8 mouse cellular contexts compared by ENCODE assay signal in genomic region chr3:88484597-88485316, GRCm38 (mm10). TPM values are rescaled to one million over a fixed set of nuclear protein-coding genes. Genes with fewer than 3 reads are reported as not detected.
DNase-seq lines count a peak whose midpoint lies in the region; ATAC-seq and TF ChIP-seq lines count a peak whose summit lies in the region.

No protein-coding gene starts in this region.

- H3K4me2 ChIP-seq in limb, embryonic 11.5 days (ENCODE audit: low read depth, severe bottlenecking), result peak overlapping the region; percentile 60
- no peak overlapping the region for H3K4me2 ChIP-seq in stomach, embryonic 16.5 days (ENCODE audit: low read depth, low read length)

- H3K9me3 ChIP-seq in limb, embryonic 11.5 days (ENCODE audit: control insufficient read depth, low read length), result no peaks in the 10 kb centered on the region
- no peaks in the 10 kb centered on the region for H3K9me3 ChIP-seq in stomach, embryonic 16.5 days (replicated peaks; ENCODE audit: control insufficient read depth, low read length)

- 9% methylated on average over 39 of the region's 39 CpGs for WGBS in limb, embryonic 11.5 days
- WGBS in stomach, embryonic 16.5 days, result 36% methylated on average over 39 of the region's 39 CpGs
- WGBS in kidney, adult 2 months, result 75% methylated on average over 39 of the region's 39 CpGs

- H3K9ac ChIP-seq in limb, embryonic 11.5 days (ENCODE audit: low read length), result peak overlapping the region; percentile 55
- 0 out of 2 replicates have a peak overlapping the region, but pooled peaks have one; percentile 8 for H3K9ac ChIP-seq in stomach, embryonic 16.5 days (ENCODE audit: low read length)

- H3K4me3 ChIP-seq in limb, embryonic 11.5 days (ENCODE audit: low read depth, low read length), result peak overlapping the region; percentile 30
- no peak overlapping the region for H3K4me3 ChIP-seq in stomach, embryonic 16.5 days (replicated peaks; ENCODE audit: low read length)
- H3K4me3 ChIP-seq in kidney, adult 2 months (ENCODE audit: insufficient read depth, low read depth, low read length), result no peak overlapping the region

- H3K27me3 ChIP-seq in limb, embryonic 11.5 days (ENCODE audit: control insufficient read depth, insufficient read depth, low read length), result peaks cover 41% of the 10 kb centered on the region
- no peaks in the 10 kb centered on the region for H3K27me3 ChIP-seq in stomach, embryonic 16.5 days (ENCODE audit: control insufficient read depth, insufficient read depth, low read length)
- H3K27me3 ChIP-seq in kidney, adult 2 months (replicated peaks; ENCODE audit: control insufficient read depth, insufficient read depth, low read length), result no peaks in the 10 kb centered on the region

- TF ChIP-seq CTCF in kidney, adult 2 months (conservative IDR thresholded peaks at IDR 0.05; ENCODE audit: insufficient read depth, insufficient read length, low read depth, low read length), result no peak

- DNase-seq in CD4-positive, CD25-positive, alpha-beta regulatory T cell, adult 2 months (ENCODE audit: low read depth, low spot score), result peak; percentile 72
- peak; percentile 57 for DNase-seq in right cerebral cortex, postnatal 25 days
- no peak for DNase-seq in right cerebral cortex, postnatal 10 days (ENCODE audit: low spot score in 2 of 2)
- peak; percentile 63 for DNase-seq in limb, embryonic 11.5 days (ENCODE audit: low spot score)
- DNase-seq in adrenal gland, postnatal 36 days, result no peak
- DNase-seq in kidney, adult 2 months, result no peak

- no peak for ATAC-seq in CD4-positive, CD25-positive, alpha-beta regulatory T cell, adult 4 months
- no peak for ATAC-seq in limb, embryonic 11.5 days (ENCODE audit: insufficient number of reproducible peaks, low FRiP score, low TSS enrichment, low read depth)
- no peak for ATAC-seq in stomach, embryonic 16.5 days (ENCODE audit: insufficient read depth, low FRiP score)

- H3K4me1 ChIP-seq in limb, embryonic 11.5 days (ENCODE audit: control insufficient read depth, insufficient read depth, low read length), result peaks cover 8% of the 10 kb centered on the region; the same call in 1 of the 2 replicates
- H3K4me1 ChIP-seq in stomach, embryonic 16.5 days (ENCODE audit: control insufficient read depth, insufficient read depth, low read length), result peaks cover 18% of the 10 kb centered on the region
- no peaks in the 10 kb centered on the region; the same call in 1 of the 2 replicates for H3K4me1 ChIP-seq in kidney, adult 2 months (ENCODE audit: control insufficient read depth, insufficient read depth, low read length)

- no peak for TF ChIP-seq POLR2A in kidney, adult 2 months (IDR thresholded peaks at IDR 0.05; ENCODE audit: low read depth, low read length)

- no peaks in the 10 kb centered on the region for H3K36me3 ChIP-seq in limb, embryonic 11.5 days (ENCODE audit: control insufficient read depth, insufficient read depth, low read length)
- H3K36me3 ChIP-seq in stomach, embryonic 16.5 days (ENCODE audit: control insufficient read depth, insufficient read depth, low read length), result peaks cover 29% of the 10 kb centered on the region
- no peaks in the 10 kb centered on the region; the same call in 1 of the 2 replicates for H3K36me3 ChIP-seq in kidney, adult 2 months (ENCODE audit: control insufficient read depth, insufficient read depth, low read length)

- H3K27ac ChIP-seq in limb, embryonic 11.5 days (replicated peaks; ENCODE audit: low read depth, low read length), result no peak overlapping the region
- no peak overlapping the region for H3K27ac ChIP-seq in stomach, embryonic 16.5 days (ENCODE audit: low read length)
- no peak overlapping the region for H3K27ac ChIP-seq in kidney, adult 2 months (ENCODE audit: insufficient read depth, low read depth, low read length)

RNA-seq across cellular contexts. Expression of gene Sema4a, which starts 23.8 kb away (rescaled TPM):
- 10 to 100 TPM; 17.6 to 32.8 TPM for polyA plus RNA-seq in CD4-positive, CD25-positive, alpha-beta regulatory T cell, adult 4 months (2017; shearing (Covaris generic))
- polyA plus RNA-seq in limb, embryonic 11.5 days (2014; fragmentation: Nextera tagmentation; extraction: Ambion mirVana), result 5.4 and 5.7 TPM in 2 replicates
- polyA plus RNA-seq in stomach, embryonic 16.5 days (2015; fragmentation: Nextera tagmentation; extraction: Ambion mirVana), result 33.1 and 38.4 TPM in 2 replicates
- 10 to 100 TPM in 1 of 2 experiments, 1 to 10 TPM in 1; 8.9 to 12.6 TPM for total RNA-seq in adrenal gland, postnatal 36 days (2021)
- polyA plus RNA-seq in kidney, adult 2 months (2012; rRNA removed), result 176 and 197 TPM in 2 replicates

RNA-seq across cellular contexts. Expression of gene Lmna, which starts 25.0 kb away (rescaled TPM):
- 1 to 10 TPM; 5.0 to 5.1 TPM for polyA plus RNA-seq in CD4-positive, CD25-positive, alpha-beta regulatory T cell, adult 4 months (2017; shearing (Covaris generic))
- 20.3 and 20.4 TPM in 2 replicates for polyA plus RNA-seq in limb, embryonic 11.5 days (2014; fragmentation: Nextera tagmentation; extraction: Ambion mirVana)
- 266 and 298 TPM in 2 replicates for polyA plus RNA-seq in stomach, embryonic 16.5 days (2015; fragmentation: Nextera tagmentation; extraction: Ambion mirVana)
- 100 to 1,000 TPM; 109 to 141 TPM for total RNA-seq in adrenal gland, postnatal 36 days (2021)
- 55.2 and 73.2 TPM in 2 replicates for polyA plus RNA-seq in kidney, adult 2 months (2012; rRNA removed)

RNA-seq across cellular contexts. Expression of gene Mex3a, which starts 47.4 kb away (rescaled TPM):
- polyA plus RNA-seq in CD4-positive, CD25-positive, alpha-beta regulatory T cell, adult 4 months (2017; shearing (Covaris generic)), result 1 to 10 TPM in 1 of 2 experiments, under 1 TPM in 1; 0.60 to 1.5 TPM
- 42.6 and 43.5 TPM in 2 replicates for polyA plus RNA-seq in limb, embryonic 11.5 days (2014; fragmentation: Nextera tagmentation; extraction: Ambion mirVana)
- 9.9 and 11.4 TPM in 2 replicates for polyA plus RNA-seq in stomach, embryonic 16.5 days (2015; fragmentation: Nextera tagmentation; extraction: Ambion mirVana)
- 1 to 10 TPM; 3.1 to 4.3 TPM for total RNA-seq in adrenal gland, postnatal 36 days (2021)
- 0.61 and 0.63 TPM in 2 replicates for polyA plus RNA-seq in kidney, adult 2 months (2012; rRNA removed)

RNA-seq across cellular contexts. Expression of gene Slc25a44, which starts 59.8 kb away (rescaled TPM):
- 10 to 100 TPM; 17.5 to 18.5 TPM for polyA plus RNA-seq in CD4-positive, CD25-positive, alpha-beta regulatory T cell, adult 4 months (2017; shearing (Covaris generic))
- 17.7 and 18.9 TPM in 2 replicates for polyA plus RNA-seq in limb, embryonic 11.5 days (2014; fragmentation: Nextera tagmentation; extraction: Ambion mirVana)
- 18.0 and 20.0 TPM in 2 replicates for polyA plus RNA-seq in stomach, embryonic 16.5 days (2015; fragmentation: Nextera tagmentation; extraction: Ambion mirVana)
- 10 to 100 TPM; 47.2 to 48.1 TPM for total RNA-seq in adrenal gland, postnatal 36 days (2021)
- 38.3 and 42.7 TPM in 2 replicates for polyA plus RNA-seq in kidney, adult 2 months (2012; rRNA removed)

Comparison
In these comparisons a context has a peak if more than half of its experiments do, and no peak if none do; other contexts are left out.
1. DNase-seq: peak in CD4-positive, CD25-positive, alpha-beta regulatory T cell, adult 2 months (single experiment), right cerebral cortex, postnatal 25 days (single experiment) and limb, embryonic 11.5 days (single experiment); none in right cerebral cortex, postnatal 10 days (0 of 2), adrenal gland, postnatal 36 days (0 of 2) and kidney, adult 2 months (single experiment).